Mouse (Mus musculus) lung, embryonic 16.5 days (tissue): ENCODE results near the gene Lamtor3. TPM values are rescaled to one million over a fixed set of nuclear protein-coding genes. Genes with fewer than 3 reads are reported as not detected.
"Not testable (repeated sequence)": the region's sequence is repeated elsewhere in the genome, so short reads cannot be mapped to it uniquely, and the experiment has no call there.

ENCODE experiments used
- ATAC-seq: fragments of 200-750 bp; cut with Nextera tagmentation; 2 replicates; pipeline ENCODE4 v1.8.0; 2017; ENCODE audit warnings: low read depth, mild to moderate bottlenecking, moderate library complexity
- H3K27ac ChIP-seq: fragments of 300-500 bp; sonication (generic); 2 replicates; pipeline ENCODE4 v1.5.1; 2014; ENCODE audit warnings: mild to moderate bottlenecking, control low read depth, low read length
- H3K27me3 ChIP-seq: fragments of 300-500 bp; sonication (generic); 2 replicates; pipeline ENCODE4 v1.6.1; 2014; ENCODE audit warnings: low read depth, low read length, mixed read lengths; ENCODE audit not compliant: control insufficient read depth, insufficient read depth
- H3K36me3 ChIP-seq: fragments of 300-500 bp; sonication (generic); 2 replicates; pipeline ENCODE4 v1.6.1; 2014; ENCODE audit warnings: low read length; ENCODE audit not compliant: control insufficient read depth, insufficient read depth
- H3K4me1 ChIP-seq: fragments of 300-500 bp; sonication (generic); replicated peaks from 2 replicates; pipeline ENCODE4 v1.6.1; 2014; ENCODE audit warnings: low read length, mixed read lengths; ENCODE audit not compliant: control insufficient read depth, insufficient read depth
- H3K4me2 ChIP-seq: fragments of 300-500 bp; sonication (generic); 2 replicates; pipeline ENCODE4 v1.6.1; 2014; ENCODE audit warnings: low read depth, low read length, control low read depth
- H3K4me3 ChIP-seq: fragments of 300-500 bp; sonication (generic); 2 replicates; pipeline ENCODE4 v1.5.1; 2014; ENCODE audit warnings: mild to moderate bottlenecking, low read length, control low read depth
- H3K9ac ChIP-seq: fragments of 300-500 bp; sonication (generic); 2 replicates; pipeline ENCODE4 v1.6.1; 2014; ENCODE audit warnings: low read length, control low read depth
- H3K9me3 ChIP-seq: fragments of 300-500 bp; sonication (generic); 2 replicates; pipeline ENCODE4 v1.6.1; 2016; ENCODE audit warnings: low read length; ENCODE audit not compliant: control insufficient read depth
- WGBS: fragments of 180-500 bp; shearing (Covaris S2); extraction: QIAGEN DNeasy Blood & Tissue Kit; methylation state at CpG from one replicate; pipeline ENCODE4 v1.1.7; 2014; 5-methylcytosine and 5-hydroxymethylcytosine counted together
- polyA plus RNA-seq: library from polyadenylated mRNA; unstranded; fragments of >200 nt; fragmentation: Nextera tagmentation; extraction: Ambion mirVana; gene quantifications from 2 replicates; pipeline ENCODE4 v1.2.1, GENCODE M21; 2015

Gene Lamtor3
- polyA plus RNA-seq, 1 experiment from 2014 or later = 108 TPM

- Histone ChIP-seq H3K36me3 (no peaks in the 10 kb centered on the region), H3K27me3 (no peaks in the 10 kb centered on the region), H3K9me3 (no peaks in the 10 kb centered on the region), H3K9ac (no peak overlapping the region), H3K4me3 (no peak overlapping the region), H3K4me2 (no peak overlapping the region), H3K27ac (no peak overlapping the region), H3K4me1 (peaks cover 5% of the 10 kb centered on the region)
- ATAC-seq = peak; percentile 57
- 42% methylated on average over 4 of the region's 4 CpGs for WGBS
Observed at GRCm38 (mm10) chr3:137940757-137941156, 22.5 kb downstream of the Lamtor3 start.

GRCm38 (mm10) chr3:137941555-137941954 is 23.2 kb downstream of the Lamtor3 start:
- Histone ChIP-seq H3K9ac (no peak overlapping the region), H3K4me2 (no peak overlapping the region), H3K36me3 (no peaks in the 10 kb centered on the region), H3K27ac (no peak overlapping the region), H3K4me1 (peaks cover 5% of the 10 kb centered on the region), H3K4me3 (no peak overlapping the region), H3K9me3 (no peaks in the 10 kb centered on the region), H3K27me3 (no peaks in the 10 kb centered on the region)
- ATAC-seq = no peak

- no peak overlapping the region for H3K27ac ChIP-seq
Observed at GRCm38 (mm10) chr3:137942098-137942622, 23.9 kb downstream of the Lamtor3 start.

GRCm38 (mm10) chr3:137943737-137944154 is 25.4 kb downstream of the Lamtor3 start:
- Histone ChIP-seq H3K27ac (no peak overlapping the region), H3K36me3 (no peaks in the 10 kb centered on the region), H3K4me2 (no peak overlapping the region), H3K9me3 (no peaks in the 10 kb centered on the region), H3K4me3 (no peak overlapping the region), H3K4me1 (peaks cover 5% of the 10 kb centered on the region), H3K9ac (no peak overlapping the region), H3K27me3 (no peaks in the 10 kb centered on the region)
- WGBS = 80% methylated on average over 6 of the region's 6 CpGs
- no peak for ATAC-seq

More at GRCm38 (mm10) chr3:137942098-137942622, 23.9 kb downstream of the Lamtor3 start:
- Histone ChIP-seq H3K4me3 (no peak overlapping the region), H3K9ac (no peak overlapping the region), H3K9me3 (no peaks in the 10 kb centered on the region), H3K27me3 (no peaks in the 10 kb centered on the region), H3K4me1 (peaks cover 5% of the 10 kb centered on the region), H3K36me3 (no peaks in the 10 kb centered on the region), H3K4me2 (no peak overlapping the region)
- no peak for ATAC-seq
- 86% methylated on average over 12 of the region's 12 CpGs for WGBS

GRCm38 (mm10) chr3:137946827-137947226 is 28.5 kb downstream of the Lamtor3 start:
- WGBS = 79% methylated on average over 3 of the region's 3 CpGs
- Histone ChIP-seq H3K27ac (no peak overlapping the region), H3K36me3 (no peaks in the 10 kb centered on the region), H3K9me3 (no peaks in the 10 kb centered on the region), H3K9ac (no peak overlapping the region), H3K4me3 (no peak overlapping the region), H3K4me1 (peaks cover 2% of the 10 kb centered on the region), H3K4me2 (no peak overlapping the region), H3K27me3 (no peaks in the 10 kb centered on the region)
- no peak for ATAC-seq

GRCm38 (mm10) chr3:137947525-137947924 is 29.2 kb downstream of the Lamtor3 start:
- no peaks in the 10 kb centered on the region for H3K36me3 ChIP-seq
- no peak overlapping the region for H3K4me3 ChIP-seq
- H3K27ac ChIP-seq = no peak overlapping the region
- H3K9me3 ChIP-seq = no peaks in the 10 kb centered on the region
- H3K4me2 ChIP-seq = no peak overlapping the region
- ATAC-seq = no peak
- no peaks in the 10 kb centered on the region for H3K27me3 ChIP-seq
- WGBS = 54% methylated on average over 4 of the region's 4 CpGs
- H3K4me1 ChIP-seq = peaks cover 9% of the 10 kb centered on the region
- H3K9ac ChIP-seq = no peak overlapping the region

- H3K9ac ChIP-seq = no peak overlapping the region
- H3K4me2 ChIP-seq = no peak overlapping the region
- H3K9me3 ChIP-seq = no peaks in the 10 kb centered on the region
- peaks cover 9% of the 10 kb centered on the region for H3K4me1 ChIP-seq
- H3K27me3 ChIP-seq = no peaks in the 10 kb centered on the region
- H3K4me3 ChIP-seq = no peak overlapping the region
- ATAC-seq = no peak
- no peaks in the 10 kb centered on the region for H3K36me3 ChIP-seq
- WGBS = 74% methylated on average over 10 of the region's 10 CpGs
- H3K27ac ChIP-seq = no peak overlapping the region
Observed at GRCm38 (mm10) chr3:137950191-137950885, 32.0 kb downstream of the Lamtor3 start.

GRCm38 (mm10) chr3:137951302-137951701 is 33.0 kb downstream of the Lamtor3 start:
- not testable (repeated sequence) for H3K9ac ChIP-seq, ATAC-seq, H3K27ac ChIP-seq, H3K4me2 ChIP-seq, H3K36me3 ChIP-seq, H3K27me3 ChIP-seq, H3K4me3 ChIP-seq, H3K9me3 ChIP-seq
- WGBS = 83% methylated on average over 3 of the region's 3 CpGs
- H3K4me1 ChIP-seq = peaks cover 14% of the 10 kb centered on the region

GRCm38 (mm10) chr3:137951819-137952218 is 33.5 kb downstream of the Lamtor3 start:
- H3K4me2 ChIP-seq = no peak overlapping the region
- no peaks in the 10 kb centered on the region for H3K9me3 ChIP-seq
- H3K4me3 ChIP-seq = no peak overlapping the region
- no peaks in the 10 kb centered on the region for H3K36me3 ChIP-seq
- 23% methylated on average over 7 of the region's 7 CpGs for WGBS
- H3K27me3 ChIP-seq = no peaks in the 10 kb centered on the region
- H3K9ac ChIP-seq = no peak overlapping the region
- no peak for ATAC-seq
- peak overlapping the region; percentile 6; the same call in 1 of the 2 replicates for H3K27ac ChIP-seq
- H3K4me1 ChIP-seq = peaks cover 14% of the 10 kb centered on the region
